Mouse (Mus musculus) gastrocnemius, adult 18-20 months (tissue): ENCODE data around the gene Chrm3. TPM values are rescaled to one million over a fixed set of nuclear protein-coding genes. Genes with fewer than 3 reads are reported as not detected.

Experiments
- DNase-seq: peaks from one replicate; pipeline ENCODE4 v3.0.0; 2021; ENCODE audit warnings: low spot score
- total RNA-seq, 2 experiments: library from RNA; stranded (reverse); gene quantifications; 2 replicates each; pipeline ENCODE4 v1.2.3; 2021

Gene Chrm3
- total RNA-seq, 2 experiments from 2014 or later = 0.25 to 0.33 TPM

- no peak for DNase-seq
These were observed 367.1 kb downstream of the Chrm3 start for GRCm38 (mm10) chr13:9993571-9993970.

GRCm38 (mm10) chr13:9992640-9993039 lies 368.0 kb downstream of the Chrm3 start:
- no peak for DNase-seq

GRCm38 (mm10) chr13:9985648-9986047 lies 375.0 kb downstream of the Chrm3 start:
- DNase-seq = no peak

DNA sequence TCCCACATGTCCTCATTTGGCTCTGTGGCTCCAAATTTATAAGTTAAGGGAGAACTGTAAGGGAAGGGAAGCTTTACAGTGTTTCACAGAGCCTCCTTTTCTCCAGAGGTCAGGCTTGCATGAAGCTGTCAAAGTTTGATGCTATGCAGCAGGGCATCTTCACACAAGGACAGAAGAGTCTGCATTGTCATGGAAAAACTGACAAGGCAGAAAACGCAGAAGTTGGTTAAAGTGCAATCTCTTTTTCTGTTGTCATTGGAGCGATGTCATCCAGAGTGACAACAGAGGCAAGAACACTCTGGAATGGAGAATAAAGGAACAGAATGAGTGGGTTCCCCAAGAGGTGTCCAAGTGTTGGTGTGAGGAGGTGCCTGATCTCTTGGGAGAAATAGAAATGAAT lies 377.4 kb downstream of the Chrm3 start:
- no peak for DNase-seq

DNA sequence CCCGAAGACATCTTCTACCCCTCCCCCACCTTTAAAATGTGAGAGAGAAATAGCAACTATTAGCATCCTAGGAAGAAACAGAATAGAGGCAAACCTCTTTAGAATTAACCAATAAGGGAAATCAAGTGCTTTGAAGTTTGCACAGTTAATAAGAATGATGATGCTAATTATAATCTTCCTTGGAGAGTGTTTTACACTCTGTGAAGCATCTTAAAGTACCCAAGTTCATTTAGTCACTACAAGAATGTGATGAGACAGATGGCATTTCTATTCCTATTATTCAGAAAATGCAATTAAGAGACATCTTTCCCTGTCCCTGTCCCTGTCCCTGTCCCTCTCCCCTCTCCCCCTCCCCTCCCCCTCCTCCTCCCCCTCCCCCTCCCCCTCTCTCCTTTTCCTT lies 382.9 kb downstream of the Chrm3 start:
- no peak for DNase-seq

- DNase-seq = no peak
These were observed 386.8 kb downstream of the Chrm3 start for GRCm38 (mm10) chr13:9973742-9974321.

GRCm38 (mm10) chr13:9971845-9972244 lies 388.8 kb downstream of the Chrm3 start:
- no peak for DNase-seq

- no peak for DNase-seq
These were observed 408.0 kb downstream of the Chrm3 start for GRCm38 (mm10) chr13:9952619-9953018.

DNA sequence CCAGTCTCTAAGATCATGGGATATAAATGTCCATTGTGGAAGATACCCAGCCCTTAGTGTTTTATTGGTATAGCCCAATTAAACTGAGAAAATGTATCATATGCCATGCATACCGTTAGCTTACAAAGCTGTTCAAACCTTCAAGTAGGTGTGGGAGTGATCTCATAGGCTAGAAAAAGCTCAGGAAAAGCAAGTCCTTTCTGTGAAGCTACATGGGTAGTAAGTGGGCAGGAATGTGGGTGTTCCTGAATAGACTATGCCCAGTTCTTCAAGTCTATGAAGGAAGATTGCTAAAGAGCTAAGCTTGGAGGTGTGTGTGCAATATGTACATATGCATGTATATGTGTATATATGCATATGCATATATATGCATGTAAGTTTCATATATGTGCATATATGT lies 409.3 kb downstream of the Chrm3 start:
- no peak for DNase-seq

DNA sequence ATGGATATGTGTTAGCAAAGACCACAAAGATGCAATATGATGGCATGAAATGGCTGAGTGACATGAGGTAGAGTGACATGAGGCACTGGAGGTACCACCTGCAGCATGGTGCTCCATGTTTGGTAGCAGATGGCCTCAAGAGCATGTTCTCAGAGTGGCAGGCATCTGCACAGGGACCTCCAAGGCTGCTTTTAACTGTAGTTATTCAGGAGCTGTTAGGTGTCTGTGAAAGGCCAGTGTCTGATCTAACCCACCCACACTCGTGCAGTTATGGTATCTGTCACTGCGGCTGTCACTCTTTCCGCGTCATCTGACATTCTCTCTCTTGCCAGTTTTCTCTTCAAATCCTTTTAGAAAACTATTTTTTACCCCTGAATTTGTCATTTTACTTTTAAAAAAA lies 411.6 kb downstream of the Chrm3 start:
- DNase-seq = no peak

DNA sequence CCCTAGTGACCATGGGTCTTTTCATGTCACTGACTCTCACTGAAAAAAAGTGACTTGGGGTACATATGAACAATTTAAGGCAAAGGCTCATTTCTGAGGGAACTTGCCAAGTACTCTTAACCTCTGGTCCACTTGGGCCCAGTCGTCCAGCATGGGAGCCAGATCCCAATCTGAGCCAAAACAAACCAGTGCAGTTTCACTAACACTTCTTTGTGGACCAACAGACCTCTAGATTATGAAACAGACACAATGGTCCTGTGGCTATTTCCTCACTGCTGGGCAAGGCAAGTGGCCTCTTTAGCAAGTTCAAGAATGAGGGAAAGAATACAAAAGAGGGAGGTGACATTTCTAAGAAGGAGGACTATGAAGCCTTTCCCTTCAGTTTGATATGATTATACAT lies 420.5 kb downstream of the Chrm3 start:
- DNase-seq = peak; percentile 11

DNA sequence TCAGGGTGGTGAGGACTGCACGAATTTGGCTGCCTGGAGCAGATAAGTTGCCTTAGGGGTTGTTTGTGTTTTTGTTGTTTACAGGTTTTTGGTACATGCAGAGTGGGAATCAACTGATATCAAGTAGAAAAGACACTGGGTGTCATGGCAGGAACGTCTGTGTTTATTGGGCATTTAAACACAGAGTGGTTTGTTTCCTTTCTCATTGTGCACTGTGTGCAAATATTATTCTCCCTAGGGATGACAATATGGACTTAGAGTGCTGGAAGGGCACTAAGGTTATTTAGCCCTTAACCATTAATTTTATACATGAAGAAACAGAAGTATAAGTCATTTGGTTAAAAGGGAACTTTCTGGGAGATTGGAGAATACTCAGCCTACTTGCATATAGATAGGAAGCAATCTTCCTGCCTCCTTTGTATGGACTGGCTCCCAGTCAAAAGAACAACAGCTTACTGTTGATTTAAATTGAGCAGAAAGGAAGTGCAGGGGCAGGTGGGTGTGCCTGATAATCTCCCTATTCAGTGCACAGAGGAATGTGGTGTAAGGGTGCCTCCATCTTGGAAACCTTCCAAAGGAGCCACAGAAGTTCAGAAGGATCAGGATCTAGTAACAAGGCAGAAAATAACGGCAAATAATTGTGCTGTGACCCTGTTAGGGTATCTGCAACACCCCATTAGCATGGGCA lies 421.7 kb downstream of the Chrm3 start:
- DNase-seq = no peak

- DNase-seq = no peak
These were observed 427.9 kb downstream of the Chrm3 start for GRCm38 (mm10) chr13:9932714-9933113.

DNA sequence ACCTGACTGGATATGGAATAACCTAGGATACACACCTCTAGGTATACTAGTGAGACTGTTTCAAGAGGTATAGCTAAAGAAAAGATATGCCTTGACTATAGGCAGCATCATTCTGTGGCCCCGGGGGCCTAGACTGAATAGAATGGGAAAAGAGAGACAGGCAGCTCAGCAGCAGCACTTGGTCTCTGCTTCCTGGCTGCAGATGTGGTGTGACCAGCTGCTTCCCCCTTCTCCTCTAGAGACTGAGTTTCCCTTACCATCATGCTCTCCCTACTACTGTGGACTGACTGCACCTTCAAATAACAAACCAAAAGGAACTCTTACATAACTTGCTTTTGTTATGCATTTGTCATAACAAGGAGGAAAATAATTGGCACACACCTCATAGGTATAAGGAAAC lies 430.0 kb downstream of the Chrm3 start:
- DNase-seq = no peak

DNA sequence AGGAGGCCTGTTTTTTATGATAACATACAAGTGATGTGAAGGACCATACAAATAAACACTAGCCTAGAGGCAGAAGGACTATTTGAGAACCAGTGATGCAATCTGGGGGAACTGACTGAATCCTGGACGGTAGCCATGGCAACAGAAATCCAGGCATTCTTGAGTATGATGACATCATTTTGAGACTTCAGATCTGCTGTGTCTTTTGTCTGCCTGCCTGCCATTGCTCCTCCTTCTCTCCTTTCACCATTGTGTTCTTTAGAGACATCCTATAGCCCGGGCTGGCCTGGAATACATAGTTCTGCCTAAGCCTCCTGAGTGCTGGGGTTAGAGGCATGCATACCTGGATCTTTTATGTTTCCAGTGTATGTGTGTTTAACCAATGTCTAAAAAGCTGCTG lies 430.7 kb downstream of the Chrm3 start:
- peak; percentile 11 for DNase-seq

GRCm38 (mm10) chr13:9921150-9921549 lies 439.5 kb downstream of the Chrm3 start:
- no peak for DNase-seq

- DNase-seq = no peak
These were observed 447.9 kb downstream of the Chrm3 start for GRCm38 (mm10) chr13:9912697-9913096.

GRCm38 (mm10) chr13:9908707-9909106 lies 451.9 kb downstream of the Chrm3 start:
- no peak for DNase-seq

DNA sequence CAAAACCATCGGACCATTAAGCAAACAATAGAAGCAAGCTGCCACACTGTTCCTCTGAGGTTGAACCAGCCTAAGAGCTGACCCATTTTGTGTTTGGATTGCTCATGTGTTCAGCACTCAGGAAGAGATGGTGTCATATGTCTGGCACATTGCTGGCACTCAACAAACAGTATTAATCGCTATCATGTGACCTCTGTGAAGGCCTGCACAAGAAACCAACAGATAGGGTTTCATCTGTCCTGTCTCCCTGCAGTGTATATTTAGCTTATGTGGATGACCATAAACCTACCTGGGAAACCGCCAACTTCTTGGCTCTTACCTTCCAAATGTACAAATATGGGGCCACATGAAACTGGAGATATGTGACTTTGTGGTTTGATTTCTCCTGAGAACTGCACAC lies 453.4 kb downstream of the Chrm3 start:
- DNase-seq = peak; percentile 87

- no peak for DNase-seq
These were observed 456.2 kb downstream of the Chrm3 start for GRCm38 (mm10) chr13:9904455-9904854.

- DNase-seq = no peak
These were observed 459.8 kb downstream of the Chrm3 start for GRCm38 (mm10) chr13:9900653-9901385.

DNA sequence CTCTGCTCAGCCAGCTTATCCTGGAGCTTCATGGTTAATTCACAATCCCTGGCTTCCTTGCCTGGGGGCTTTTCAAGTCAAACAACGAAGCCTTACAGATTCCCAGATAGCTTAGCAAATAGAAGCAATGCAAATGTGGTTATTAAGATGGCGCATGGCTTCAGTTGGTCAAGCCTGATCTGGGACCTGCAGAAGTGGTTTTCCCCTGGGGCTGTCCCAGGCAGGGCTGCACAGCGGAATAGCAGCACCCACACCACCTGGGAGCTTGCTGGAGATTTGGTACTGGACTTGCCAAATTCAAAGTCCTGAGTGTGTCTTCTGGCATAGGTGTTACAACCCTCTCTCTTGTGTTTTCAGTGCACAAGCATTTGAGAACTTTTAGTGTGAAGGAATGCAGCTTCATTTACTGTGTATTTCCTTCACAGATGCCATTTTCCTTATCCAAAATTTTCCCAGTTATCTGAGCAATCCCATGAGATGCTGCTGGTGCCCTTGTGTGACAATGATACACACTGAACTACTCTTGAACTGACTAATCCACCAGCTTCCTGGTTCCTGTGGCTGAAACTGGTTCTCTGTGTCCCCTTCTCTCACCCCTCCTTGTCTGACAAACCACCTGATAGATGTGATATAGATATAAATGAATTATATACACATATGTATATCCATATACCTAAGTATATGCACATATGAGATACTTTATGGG lies 461.8 kb downstream of the Chrm3 start:
- DNase-seq = no peak
